Mouse (Mus musculus) lung, adult 2 months (tissue): Measurements from ENCODE around the gene Tas2r143. TPM values are rescaled to one million over a fixed set of nuclear protein-coding genes. Genes with fewer than 3 reads are reported as not detected.

ENCODE experiments used
- DNase-seq: peaks from one replicate; pipeline ENCODE4 v3.0.0; 2022
- H3K4me1 ChIP-seq: fragments of 200-500 bp; 2 replicates; pipeline ENCODE4 v1.6.1; 2011; ENCODE audit warnings: low read length; ENCODE audit not compliant: control insufficient read depth, insufficient read depth
- H3K4me3 ChIP-seq: fragments of 200-500 bp; replicated peaks from 2 replicates; pipeline ENCODE3; 2011; ENCODE audit warnings: low read depth, mild to moderate bottlenecking, control low read depth, low read length; ENCODE audit errors: extremely low read depth
- CTCF ChIP-seq: fragments of 200-500 bp; IDR thresholded peaks from 2 replicates; pipeline ENCODE4 v1.5.1; 2011; ENCODE audit warnings: mild to moderate bottlenecking, low read length, control low read depth; ENCODE audit not compliant: insufficient read depth
- POLR2A ChIP-seq: fragments of 200-500 bp; IDR thresholded peaks from 2 replicates; pipeline ENCODE4 v1.6.1; 2011; ENCODE audit warnings: low read depth, mild to moderate bottlenecking, control low read depth, low read length, borderline replicate concordance; ENCODE audit errors: extremely low read depth
- WGBS: fragments of 180-500 bp; shearing (Covaris S2); methylation state at CpG from one replicate; pipeline ENCODE4 v1.1.7; 2018; 5-methylcytosine and 5-hydroxymethylcytosine counted together
- polyA plus RNA-seq: library from polyadenylated mRNA; depleted of rRNA; stranded (reverse); fragments of >200 nt; gene quantifications from 2 replicates; pipeline ENCODE4 v1.2.3, GENCODE M21; 2012

The Tas2r143 gene
- polyA plus RNA-seq, 1 experiment: 0.92 TPM

DNA sequence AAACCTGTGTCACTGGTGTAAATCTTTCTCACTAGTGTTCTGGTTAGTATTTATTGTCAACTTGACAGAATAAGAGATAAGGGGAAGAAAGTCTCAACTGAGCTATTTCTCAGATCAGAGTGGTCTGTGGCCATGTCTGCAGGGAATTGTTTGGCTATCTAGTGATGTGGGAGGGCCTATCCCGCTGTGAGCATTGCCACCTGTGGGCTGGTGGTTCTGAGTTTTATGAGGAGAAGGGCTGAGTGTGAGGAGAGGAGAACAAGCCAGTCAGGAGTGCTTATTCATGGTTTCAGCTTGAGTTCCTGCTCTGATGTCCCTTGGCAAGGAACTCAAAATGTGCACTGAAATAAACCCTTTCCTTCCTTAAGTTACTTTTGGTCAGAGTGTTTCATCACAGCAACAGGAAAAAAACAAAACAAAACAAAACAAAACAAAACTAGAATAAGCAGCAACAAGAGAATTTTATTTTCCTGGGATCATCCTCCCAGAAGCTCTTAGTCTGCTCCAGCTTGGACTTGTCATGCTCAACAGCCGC, 8.2 kb upstream of the Tas2r143 start:
- TF ChIP-seq CTCF (no peak), POLR2A (no peak)
- peaks cover 4% of the 10 kb centered on the region for H3K4me1 ChIP-seq
- DNase-seq: no peak
- WGBS: 52% methylated on average over 2 of the region's 2 CpGs
- H3K4me3 ChIP-seq: no peak overlapping the region

DNA sequence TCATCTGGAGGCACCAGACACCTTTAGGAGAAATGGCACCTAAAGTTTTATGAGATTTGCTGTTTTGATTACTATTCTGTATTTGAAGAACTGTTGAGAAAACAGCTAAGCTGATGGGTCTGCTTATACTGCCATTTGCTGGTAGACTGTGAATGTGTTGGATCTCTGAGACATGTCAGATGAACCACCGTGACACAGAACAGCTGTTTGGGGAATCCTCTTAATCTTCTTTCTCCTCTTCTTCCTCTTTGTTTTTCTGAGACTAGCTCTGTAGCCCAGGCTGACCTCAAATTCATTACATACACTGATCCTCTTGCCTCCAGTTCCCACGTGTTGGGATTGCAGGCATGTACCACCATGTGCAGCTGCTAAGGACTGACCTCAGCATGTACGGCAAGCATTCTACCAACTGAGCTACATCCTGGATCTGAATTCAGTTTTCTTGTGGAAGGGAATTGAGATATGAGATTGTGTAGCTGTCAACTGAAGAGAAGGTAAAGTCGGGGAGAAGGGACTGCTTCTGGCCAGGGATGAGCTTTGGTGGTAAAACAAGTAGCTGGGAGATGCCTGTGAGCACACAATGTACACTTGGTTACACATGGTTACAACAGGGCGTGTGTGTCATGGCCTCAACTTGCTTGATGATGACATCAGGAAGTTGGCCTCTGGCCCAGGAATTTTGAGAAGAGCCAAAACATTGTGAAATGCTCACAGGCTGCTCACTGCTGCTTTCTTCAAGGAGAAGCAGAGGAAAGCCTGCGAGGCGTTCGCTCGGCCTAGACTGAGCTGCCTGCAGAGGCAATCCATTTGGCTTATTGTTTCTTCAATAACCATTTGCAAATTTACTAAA, 3.9 kb upstream of the Tas2r143 start:
- Histone ChIP-seq H3K4me1 (peaks cover 6% of the 10 kb centered on the region), H3K4me3 (no peak overlapping the region)
- DNase-seq: peak; percentile 83
- 25% methylated on average over 9 of the region's 9 CpGs for WGBS
- TF ChIP-seq CTCF: no peak
- TF ChIP-seq POLR2A: peak; percentile 33; the same call in 1 of the 2 replicates

DNA sequence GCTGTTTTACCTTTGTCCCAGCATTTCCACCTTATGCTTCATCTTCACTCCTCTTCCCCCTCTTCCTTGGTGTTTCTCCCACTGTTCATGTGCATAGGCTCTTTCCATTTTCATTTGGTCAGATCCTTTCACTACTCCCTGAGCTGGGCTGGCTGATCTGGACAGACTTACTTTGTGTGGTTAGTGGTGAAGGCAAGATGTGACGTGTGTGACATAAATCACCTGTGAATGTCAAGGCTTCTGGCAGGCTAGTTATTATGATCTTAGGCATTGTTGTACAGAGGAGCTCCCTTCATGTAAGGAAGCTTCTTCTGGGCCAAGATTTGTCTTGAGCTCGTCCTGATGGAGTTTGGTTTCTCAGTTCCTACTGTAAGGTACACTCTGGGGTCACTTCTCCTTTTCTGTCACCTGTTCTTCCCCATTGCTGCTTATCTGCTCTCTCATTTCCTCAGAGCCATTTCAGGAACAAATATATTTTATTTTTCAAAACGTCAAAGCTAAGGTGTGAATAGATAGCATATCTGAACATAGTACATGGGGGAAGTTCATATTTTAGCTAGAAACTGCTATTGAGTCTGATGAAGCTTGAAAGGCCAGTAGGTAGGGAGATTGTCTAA, 2.9 kb upstream of the Tas2r143 start:
- Histone ChIP-seq H3K4me3 (no peak overlapping the region), H3K4me1 (peaks cover 6% of the 10 kb centered on the region)
- no peak for TF ChIP-seq POLR2A
- TF ChIP-seq CTCF: no peak
- no peak for DNase-seq
- 41% methylated on average over 3 of the region's 3 CpGs for WGBS

GRCm38 (mm10) chr6:42398285-42398684, 1.8 kb upstream of the Tas2r143 start:
- H3K4me1 ChIP-seq: peaks cover 6% of the 10 kb centered on the region
- no peak for DNase-seq
- 71% methylated on average over 3 of the region's 3 CpGs for WGBS
- no peak overlapping the region for H3K4me3 ChIP-seq
- TF ChIP-seq POLR2A (no peak), CTCF (no peak)

- H3K4me1 ChIP-seq: peaks cover 6% of the 10 kb centered on the region
- no peak for TF ChIP-seq POLR2A
- DNase-seq: no peak
- H3K4me3 ChIP-seq: no peak overlapping the region
- WGBS: 100% methylated on average over 1 of the region's 1 CpGs
Observed at GRCm38 (mm10) chr6:42398998-42399397, 1.0 kb upstream of the Tas2r143 start.

DNA sequence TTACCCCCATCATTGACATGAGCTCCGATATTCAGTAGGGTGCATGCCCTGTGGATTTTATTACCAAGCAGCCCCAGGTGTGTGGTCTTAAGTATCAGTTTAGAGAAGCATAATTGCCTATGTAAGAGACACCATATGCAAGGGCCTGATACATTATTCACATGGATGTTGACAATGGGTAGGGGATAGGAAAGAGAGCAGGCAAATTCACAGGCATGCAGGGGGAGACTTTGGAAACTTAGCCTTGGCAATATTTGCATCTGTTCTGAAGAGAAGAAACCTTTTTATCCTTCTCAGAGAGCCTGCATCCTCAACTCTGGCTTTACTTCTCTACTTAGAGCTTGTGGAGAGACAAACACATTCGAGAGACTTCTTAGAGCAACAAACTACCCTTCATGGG, 5.1 kb downstream of the Tas2r143 start, which contains the start of gene Tas2r135:
Gene Tas2r135, plus strand, starts transcription at position 301 of the 400 bp plus-strand sequence.
- no peak for DNase-seq
- H3K4me1 ChIP-seq: no peaks in the 10 kb centered on the region
- TF ChIP-seq CTCF: no peak
- H3K4me3 ChIP-seq: no peak within 1 kb of the TSS
- WGBS: 74% methylated on average over 2 of the region's 2 CpGs

DNA sequence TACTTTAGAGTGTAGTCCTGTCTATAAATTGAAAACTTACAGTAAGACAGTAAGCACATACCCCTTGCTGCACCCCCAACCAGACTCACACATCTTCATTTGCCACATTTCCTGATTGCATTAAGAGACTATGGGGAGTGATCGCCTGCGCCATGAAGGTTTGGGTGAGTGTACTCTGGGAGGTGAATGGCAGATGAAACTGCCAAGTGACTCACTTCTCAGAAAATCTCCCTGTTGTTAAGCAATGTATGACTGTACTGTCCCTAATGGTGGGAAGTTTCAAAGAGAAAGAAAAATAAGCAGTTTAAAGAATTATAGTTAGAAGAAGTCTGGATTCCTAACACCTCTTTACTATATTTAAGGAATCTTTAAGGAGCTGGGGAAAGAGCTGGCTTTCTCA, 19.4 kb downstream of the Tas2r143 start:
- DNase-seq: no peak
- no peaks in the 10 kb centered on the region for H3K4me1 ChIP-seq
- 82% methylated on average over 2 of the region's 2 CpGs for WGBS
- H3K4me3 ChIP-seq: no peak overlapping the region
- TF ChIP-seq CTCF (no peak), POLR2A (no peak)

GRCm38 (mm10) chr6:42421439-42421838, 21.4 kb downstream of the Tas2r143 start:
- no peak for DNase-seq
- 49% methylated on average over 2 of the region's 2 CpGs for WGBS
- no peaks in the 10 kb centered on the region for H3K4me1 ChIP-seq
- TF ChIP-seq CTCF: no peak
- no peak for TF ChIP-seq POLR2A
- H3K4me3 ChIP-seq: no peak overlapping the region

GRCm38 (mm10) chr6:42424472-42424871, 24.4 kb downstream of the Tas2r143 start:
- 79% methylated on average over 3 of the region's 3 CpGs for WGBS
- TF ChIP-seq CTCF: no peak
- no peak for TF ChIP-seq POLR2A
- Histone ChIP-seq H3K4me3 (no peak overlapping the region), H3K4me1 (no peaks in the 10 kb centered on the region)
- DNase-seq: no peak
